Mouse (Mus musculus) heart, adult 2 months (tissue): ENCODE results near the gene Fgfr2. TPM values are rescaled to one million over a fixed set of nuclear protein-coding genes. Genes with fewer than 3 reads are reported as not detected.

Experiments used
- DNase-seq, 2 experiments: peaks; one replicate each; pipeline ENCODE4 v3.0.0; 2021
- H3K27ac ChIP-seq: fragments of 200-600 bp; 2 replicates; pipeline ENCODE4 v1.8.1; 2022
- H3K27me3 ChIP-seq: fragments of 200-500 bp; 2 replicates; pipeline ENCODE4 v1.6.1; 2012; ENCODE audit warnings: mild to moderate bottlenecking, low read length, inconsistent platforms, mixed read lengths; ENCODE audit not compliant: control insufficient read depth, insufficient read depth
- H3K36me3 ChIP-seq: fragments of 200-500 bp; 2 replicates; pipeline ENCODE4 v1.6.1; 2012; ENCODE audit warnings: low read length, inconsistent platforms; ENCODE audit not compliant: control insufficient read depth, insufficient read depth
- H3K4me1 ChIP-seq: fragments of 200-500 bp; 2 replicates; pipeline ENCODE4 v1.6.1; 2011; ENCODE audit warnings: low read length; ENCODE audit not compliant: control insufficient read depth, insufficient read depth
- H3K4me3 ChIP-seq: fragments of 200-600 bp; 2 replicates; pipeline ENCODE4 v1.8.1; 2022
- H3K79me2 ChIP-seq: fragments of 200-500 bp; replicated peaks from 2 replicates; pipeline ENCODE4 v1.6.1; 2012; ENCODE audit warnings: mild to moderate bottlenecking, inconsistent platforms, low read length, moderate library complexity, mixed read lengths; ENCODE audit not compliant: control insufficient read depth, insufficient read depth
- H3K9ac ChIP-seq: fragments of 200-500 bp; 2 replicates; pipeline ENCODE4 v1.6.1; 2012; ENCODE audit warnings: low read depth, mild to moderate bottlenecking, control low read depth, inconsistent platforms, low read length, mixed read lengths
- CTCF ChIP-seq: fragments of 200-600 bp; IDR thresholded peaks from 2 replicates; pipeline ENCODE4 v1.8.1; 2022; ENCODE audit warnings: antibody characterized with exemption, mild to moderate bottlenecking, moderate library complexity
- EP300 ChIP-seq: fragments of 200-500 bp; IDR thresholded peaks from 2 replicates; pipeline ENCODE4 v1.6.1; 2011; ENCODE audit warnings: low read depth, low read length, control low read depth; ENCODE audit not compliant: insufficient read depth
- POLR2A ChIP-seq: fragments of 200-500 bp; IDR thresholded peaks from 2 replicates; pipeline ENCODE4 v1.6.1; 2011; ENCODE audit warnings: mild to moderate bottlenecking, low read depth, low read length, control low read depth; ENCODE audit not compliant: insufficient read depth
- WGBS: fragments of 180-500 bp; shearing (Covaris S2); methylation state at CpG from one replicate; pipeline ENCODE4 v1.1.7; 2018; 5-methylcytosine and 5-hydroxymethylcytosine counted together
- intact Hi-C: fragments of 180-260 bp; cut with DNase I; formaldehyde crosslinking; loops from one replicate; pipeline ENCODE4 v1.15.1; 2025
- polyA plus RNA-seq: library from polyadenylated mRNA; depleted of rRNA; stranded (reverse); fragments of >200 nt; gene quantifications from 2 replicates; pipeline ENCODE4 v1.2.3, GENCODE M21; 2012
- total RNA-seq, 2 experiments: library from RNA; stranded (reverse); gene quantifications; 2 replicates each; pipeline ENCODE4 v1.2.3; 2021

Fgfr2 gene
- total and polyA plus RNA-seq, 3 experiments = 1.1 to 2.0 (median 1.3) TPM

DNA sequence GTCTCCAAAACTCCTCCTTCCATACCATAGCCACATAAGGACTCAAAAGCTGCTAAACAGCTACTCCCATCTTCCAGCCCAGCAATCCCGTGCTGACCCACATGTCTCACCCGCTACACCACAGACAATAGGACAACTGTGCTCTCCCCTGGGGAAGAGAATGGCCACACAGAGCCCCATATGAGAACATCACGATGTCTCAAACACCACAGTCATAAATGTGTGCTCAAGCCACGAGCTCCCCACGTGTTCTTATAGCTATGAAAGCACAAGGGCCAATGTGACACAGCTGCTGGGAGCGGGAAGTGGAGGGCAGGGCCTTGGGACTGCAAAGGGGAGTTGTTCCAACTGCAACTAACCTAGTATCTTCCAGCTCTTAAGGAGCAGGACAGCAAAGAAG is 329.7 kb downstream of the Fgfr2 start:
- intact Hi-C loops = no loop called here
- no peak overlapping the region for H3K4me3 ChIP-seq
- peaks cover 24% of the 10 kb centered on the region for H3K4me1 ChIP-seq
- WGBS = 29% methylated on average over 6 of the region's 6 CpGs
- TF ChIP-seq POLR2A (no peak), EP300 (no peak), CTCF (no peak)
- peaks cover 2% of the 10 kb centered on the region for H3K36me3 ChIP-seq
- peak; percentile 33 to 61 for DNase-seq
- peaks cover 13% of the 10 kb centered on the region for H3K79me2 ChIP-seq
- H3K27me3 ChIP-seq = no peaks in the 10 kb centered on the region
- H3K27ac ChIP-seq = peak overlapping the region; percentile 15; the same call in 1 of the 2 replicates
- H3K9ac ChIP-seq = no peak overlapping the region

- peak in 1 of 2 experiments; percentile 36 for DNase-seq
- 78% methylated on average over 14 of the region's 14 CpGs for WGBS
- peaks cover 44% of the 10 kb centered on the region for H3K4me1 ChIP-seq
These were observed 332.5 kb downstream of the Fgfr2 start for GRCm38 (mm10) chr7:132790447-132791219.

DNA sequence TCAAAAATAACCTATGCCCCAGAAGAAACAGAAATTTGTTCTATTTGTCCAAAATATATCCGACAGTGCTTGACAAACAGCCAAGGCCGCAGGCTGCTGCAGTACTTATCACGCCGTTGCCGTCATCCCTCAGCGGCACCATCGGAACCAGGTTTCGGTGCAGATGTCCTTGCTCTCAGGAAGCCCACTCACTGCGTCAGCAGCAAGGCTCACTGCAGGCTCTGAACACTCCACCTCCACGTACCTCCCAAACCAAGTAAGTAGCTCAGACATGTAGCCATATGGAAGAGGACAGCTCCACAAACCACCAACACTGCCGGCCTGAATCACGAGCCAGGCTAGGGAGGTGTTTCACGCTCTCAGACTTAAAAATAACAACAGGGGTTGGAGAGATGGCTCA is 334.3 kb downstream of the Fgfr2 start:
- TF ChIP-seq CTCF (no peak), POLR2A (no peak), EP300 (no peak)
- H3K9ac ChIP-seq = no peak overlapping the region
- H3K4me1 ChIP-seq = peaks cover 49% of the 10 kb centered on the region
- peak overlapping the region; percentile 86 for H3K27ac ChIP-seq
- peaks cover 11% of the 10 kb centered on the region for H3K36me3 ChIP-seq
- intact Hi-C loops = no loop called here
- no peak for DNase-seq
- H3K27me3 ChIP-seq = no peaks in the 10 kb centered on the region
- H3K4me3 ChIP-seq = no peak overlapping the region
- WGBS = 50% methylated on average over 13 of the region's 13 CpGs
- peaks cover 12% of the 10 kb centered on the region for H3K79me2 ChIP-seq

More at GRCm38 (mm10) chr7:132790447-132791219, 332.5 kb downstream of the Fgfr2 start:
- Histone ChIP-seq H3K4me3 (no peak overlapping the region), H3K79me2 (peaks cover 14% of the 10 kb centered on the region), H3K27ac (no peak overlapping the region), H3K36me3 (peaks cover 11% of the 10 kb centered on the region), H3K27me3 (no peaks in the 10 kb centered on the region), H3K9ac (no peak overlapping the region)
- TF ChIP-seq POLR2A = no peak
- TF ChIP-seq CTCF = no peak
- TF ChIP-seq EP300 = no peak
- intact Hi-C loops = no loop called here

GRCm38 (mm10) chr7:132787496-132788190 is 335.5 kb downstream of the Fgfr2 start:
- Histone ChIP-seq H3K79me2 (peaks cover 14% of the 10 kb centered on the region), H3K9ac (no peak overlapping the region), H3K27me3 (no peaks in the 10 kb centered on the region), H3K27ac (peak overlapping the region; percentile 86), H3K4me1 (peaks cover 47% of the 10 kb centered on the region), H3K4me3 (no peak overlapping the region), H3K36me3 (peaks cover 11% of the 10 kb centered on the region)
- DNase-seq = no peak
- intact Hi-C loops = loop anchor here (1.0 to 2.0 kb wide), 2 partner anchors 13 to 23 kb away; no protein-coding TSS in a partner anchor
- TF ChIP-seq POLR2A = no peak; the same call in 1 of the 2 replicates
- TF ChIP-seq EP300 = no peak
- 51% methylated on average over 4 of the region's 4 CpGs for WGBS

DNA sequence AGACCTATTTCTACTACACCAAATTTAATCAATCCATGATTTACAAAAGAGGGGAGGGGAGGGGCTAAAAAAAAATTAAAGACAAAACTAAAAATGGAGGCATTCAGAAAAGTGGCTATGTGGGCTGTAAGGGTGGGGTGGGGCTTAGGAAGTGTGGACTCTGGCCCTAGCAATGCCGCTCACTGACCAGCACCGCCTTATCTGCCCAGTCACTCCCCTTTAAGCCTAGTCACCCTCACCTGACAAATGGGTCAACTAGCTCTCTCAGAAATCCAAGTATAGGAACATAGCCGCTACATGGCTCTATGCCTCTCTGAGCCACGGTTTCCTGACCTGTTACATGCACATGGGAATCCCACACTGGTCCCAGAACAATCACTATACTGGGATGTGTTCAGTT is 336.1 kb downstream of the Fgfr2 start:
- H3K27ac ChIP-seq = peak overlapping the region; percentile 86
- H3K4me1 ChIP-seq = peaks cover 46% of the 10 kb centered on the region
- H3K79me2 ChIP-seq = peaks cover 11% of the 10 kb centered on the region
- H3K27me3 ChIP-seq = no peaks in the 10 kb centered on the region
- peak in 1 of 2 experiments; percentile 14 for DNase-seq
- no peak overlapping the region for H3K9ac ChIP-seq
- H3K36me3 ChIP-seq = peaks cover 11% of the 10 kb centered on the region
- H3K4me3 ChIP-seq = no peak overlapping the region
- WGBS = 57% methylated on average over 4 of the region's 4 CpGs
- TF ChIP-seq POLR2A (no peak), CTCF (no peak), EP300 (no peak)
- intact Hi-C loops = loop anchor here (1.0 to 2.0 kb wide), 2 partner anchors 13 to 24 kb away; no protein-coding TSS in a partner anchor
